Mouse (Mus musculus) kidney, embryonic 15.5 days (tissue): ENCODE data around the gene Itfg1. TPM values are rescaled to one million over a fixed set of nuclear protein-coding genes. Genes with fewer than 3 reads are reported as not detected.
A peak's percentile ranks its signal among the peaks of the same experiment; 100 is the strongest.
"Not testable (repeated sequence)": the region's sequence is repeated elsewhere in the genome, so short reads cannot be mapped to it uniquely, and the experiment has no call there.

Experiments used
- ATAC-seq: fragments of 200-750 bp; cut with Nextera tagmentation; replicated peaks from 2 replicates; pipeline ENCODE4 v1.8.0; 2017; ENCODE audit warnings: moderate TSS enrichment; ENCODE audit not compliant: low FRiP score
- H3K27ac ChIP-seq: fragments of 300-500 bp; sonication (generic); 2 replicates; pipeline ENCODE4 v1.5.1; 2015; ENCODE audit warnings: mild to moderate bottlenecking, inconsistent platforms
- H3K27me3 ChIP-seq: fragments of 300-500 bp; sonication (generic); 2 replicates; pipeline ENCODE4 v1.6.1; 2015; ENCODE audit warnings: inconsistent platforms
- H3K36me3 ChIP-seq: fragments of 300-500 bp; sonication (generic); 2 replicates; pipeline ENCODE4 v1.6.1; 2015; ENCODE audit warnings: inconsistent platforms
- H3K4me1 ChIP-seq: fragments of 300-500 bp; sonication (generic); 2 replicates; pipeline ENCODE4 v1.6.1; 2015; ENCODE audit warnings: inconsistent platforms
- H3K4me2 ChIP-seq: fragments of 300-500 bp; sonication (generic); 2 replicates; pipeline ENCODE4 v1.6.1; 2015; ENCODE audit warnings: moderate library complexity, mild to moderate bottlenecking, inconsistent platforms
- H3K4me3 ChIP-seq: fragments of 300-500 bp; sonication (generic); replicated peaks from 2 replicates; pipeline ENCODE4 v1.5.1; 2015; ENCODE audit warnings: mild to moderate bottlenecking, inconsistent platforms
- H3K9ac ChIP-seq: fragments of 300-500 bp; sonication (generic); 2 replicates; pipeline ENCODE4 v1.6.1; 2015; ENCODE audit warnings: mild to moderate bottlenecking, inconsistent platforms
- H3K9me3 ChIP-seq: fragments of 300-500 bp; sonication (generic); replicated peaks from 2 replicates; pipeline ENCODE4 v1.6.1; 2016; ENCODE audit warnings: inconsistent platforms
- WGBS: fragments of 180-500 bp; shearing (Covaris S2); methylation state at CpG from one replicate; pipeline ENCODE4 v1.1.7; 2015; ENCODE audit warnings: mixed read lengths; 5-methylcytosine and 5-hydroxymethylcytosine counted together
- polyA plus RNA-seq: library from polyadenylated mRNA; unstranded; fragments of >200 nt; fragmentation: Nextera tagmentation; extraction: Ambion mirVana; gene quantifications from 2 replicates; pipeline ENCODE4 v1.2.1, GENCODE M21; 2015

Itfg1 gene
- polyA plus RNA-seq, 1 experiment from 2014 or later: 80.3 TPM

GRCm38 (mm10) chr8:85839916-85840656 lies 635 bp downstream of the Itfg1 start:
- WGBS: under 1% methylated on average over 21 of the region's 21 CpGs
- no peaks in the 10 kb centered on the region for H3K9me3 ChIP-seq
- H3K4me1 ChIP-seq: peaks cover 11% of the 10 kb centered on the region
- H3K27me3 ChIP-seq: no peaks in the 10 kb centered on the region
- peak overlapping the region; percentile 89 for H3K9ac ChIP-seq
- no peak for ATAC-seq
- peak overlapping the region; percentile 97 for H3K27ac ChIP-seq
- H3K36me3 ChIP-seq: peaks cover 24% of the 10 kb centered on the region
- H3K4me2 ChIP-seq: peak overlapping the region; percentile 77
- H3K4me3 ChIP-seq: peak overlapping the region; percentile 92

DNA sequence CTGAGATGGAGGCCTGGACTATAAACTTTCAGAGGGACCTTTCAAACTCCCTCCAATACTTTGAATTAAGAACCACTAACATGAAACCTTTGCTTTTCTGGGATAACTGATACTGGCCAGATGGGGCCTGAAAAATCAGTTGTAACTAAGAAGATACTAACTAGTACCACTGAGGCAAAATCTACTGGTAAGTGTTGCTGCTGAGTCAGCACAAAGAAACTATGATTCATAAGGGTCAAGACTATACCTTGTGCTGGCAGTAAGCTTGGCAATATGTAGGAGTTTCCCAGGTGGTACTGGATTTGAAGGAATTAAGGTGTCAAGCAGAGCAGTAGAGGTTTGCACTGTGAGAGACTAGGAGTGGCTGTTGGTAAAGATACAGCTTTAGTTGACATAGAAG lies 27.1 kb downstream of the Itfg1 start:
- ATAC-seq: no peak
- no peak overlapping the region for H3K4me3 ChIP-seq

DNA sequence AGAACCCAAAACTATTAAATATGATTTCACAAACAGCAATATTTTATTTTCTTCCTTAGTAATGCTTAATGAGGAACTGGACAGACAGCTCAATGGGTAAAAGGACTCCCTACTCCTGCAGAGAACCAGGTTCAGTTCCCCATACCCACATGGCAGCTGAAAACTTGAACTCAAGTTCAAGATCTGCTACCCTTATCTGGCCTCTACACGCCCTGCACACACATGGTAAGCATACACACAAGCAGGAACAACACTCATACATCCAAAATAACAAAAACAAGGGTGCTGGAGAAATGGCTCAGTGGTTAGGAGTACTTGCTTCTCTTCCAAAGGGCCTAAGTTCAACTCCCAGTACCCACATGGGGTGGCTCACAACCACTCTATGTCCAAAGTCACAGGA lies 39.3 kb downstream of the Itfg1 start:
- ATAC-seq: no peak
- Histone ChIP-seq H3K4me1 (no peaks in the 10 kb centered on the region), H3K27me3 (no peaks in the 10 kb centered on the region), H3K9ac (no peak overlapping the region), H3K4me2 (no peak overlapping the region), H3K36me3 (peaks cover 19% of the 10 kb centered on the region), H3K27ac (no peak overlapping the region), H3K4me3 (no peak overlapping the region), H3K9me3 (no peaks in the 10 kb centered on the region)
- 95% methylated on average over 1 of the region's 1 CpGs for WGBS

More for the DNA sequence above, 27.1 kb downstream of the Itfg1 start:
- Histone ChIP-seq H3K4me2 (no peak overlapping the region), H3K36me3 (peaks cover 21% of the 10 kb centered on the region), H3K27ac (no peak overlapping the region), H3K9ac (no peak overlapping the region), H3K4me1 (no peaks in the 10 kb centered on the region), H3K9me3 (no peaks in the 10 kb centered on the region), H3K27me3 (no peaks in the 10 kb centered on the region)

DNA sequence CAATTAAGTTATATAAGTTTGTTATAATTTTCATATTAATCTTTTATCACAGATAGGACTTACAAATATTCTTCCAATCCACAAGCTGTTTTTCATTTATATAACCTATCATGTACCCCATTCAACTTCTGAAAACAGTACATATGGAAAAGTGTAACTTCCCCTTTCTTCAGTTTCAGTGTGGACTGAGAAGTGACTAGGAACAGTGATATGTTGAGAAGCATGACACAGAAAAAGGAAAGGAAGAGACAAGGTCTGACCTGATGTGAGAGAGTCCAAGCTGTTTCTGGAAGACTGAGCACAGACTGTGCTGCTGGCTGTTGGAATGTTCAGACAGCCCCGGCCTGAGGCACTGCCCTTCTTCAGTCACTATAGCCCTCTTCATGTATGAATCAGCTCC lies 40.6 kb downstream of the Itfg1 start:
- H3K27ac ChIP-seq: no peak overlapping the region
- H3K4me3 ChIP-seq: no peak overlapping the region
- no peaks in the 10 kb centered on the region for H3K27me3 ChIP-seq
- peaks cover 19% of the 10 kb centered on the region for H3K36me3 ChIP-seq
- H3K9ac ChIP-seq: no peak overlapping the region
- no peaks in the 10 kb centered on the region for H3K4me1 ChIP-seq
- no peak overlapping the region for H3K4me2 ChIP-seq
- WGBS: 96% methylated on average over 1 of the region's 1 CpGs
- no peaks in the 10 kb centered on the region for H3K9me3 ChIP-seq
- no peak for ATAC-seq

- not testable (repeated sequence) for H3K27ac ChIP-seq, H3K4me1 ChIP-seq, H3K9ac ChIP-seq, H3K27me3 ChIP-seq, ATAC-seq, H3K9me3 ChIP-seq, H3K4me3 ChIP-seq, H3K4me2 ChIP-seq
- 72% methylated on average over 1 of the region's 1 CpGs for WGBS
- peaks cover 29% of the 10 kb centered on the region for H3K36me3 ChIP-seq
These were observed 44.3 kb downstream of the Itfg1 start for GRCm38 (mm10) chr8:85796392-85796791.

- no peak overlapping the region for H3K4me3 ChIP-seq
- H3K27me3 ChIP-seq: no peaks in the 10 kb centered on the region
- no peak overlapping the region for H3K4me2 ChIP-seq
- ATAC-seq: no peak
- peaks cover 10% of the 10 kb centered on the region for H3K36me3 ChIP-seq
- no peaks in the 10 kb centered on the region for H3K4me1 ChIP-seq
- H3K9ac ChIP-seq: no peak overlapping the region
- 93% methylated on average over 3 of the region's 3 CpGs for WGBS
- no peaks in the 10 kb centered on the region for H3K9me3 ChIP-seq
- no peak overlapping the region for H3K27ac ChIP-seq
These were observed 52.4 kb downstream of the Itfg1 start for GRCm38 (mm10) chr8:85788341-85788740.

- Histone ChIP-seq H3K4me2 (no peak overlapping the region), H3K36me3 (peaks cover 6% of the 10 kb centered on the region), H3K4me3 (no peak overlapping the region), H3K9ac (no peak overlapping the region), H3K27ac (no peak overlapping the region), H3K9me3 (no peaks in the 10 kb centered on the region), H3K27me3 (no peaks in the 10 kb centered on the region), H3K4me1 (no peaks in the 10 kb centered on the region)
- 100% methylated on average over 2 of the region's 4 CpGs for WGBS
- ATAC-seq: no peak
These were observed 52.8 kb downstream of the Itfg1 start for GRCm38 (mm10) chr8:85787909-85788308.

DNA sequence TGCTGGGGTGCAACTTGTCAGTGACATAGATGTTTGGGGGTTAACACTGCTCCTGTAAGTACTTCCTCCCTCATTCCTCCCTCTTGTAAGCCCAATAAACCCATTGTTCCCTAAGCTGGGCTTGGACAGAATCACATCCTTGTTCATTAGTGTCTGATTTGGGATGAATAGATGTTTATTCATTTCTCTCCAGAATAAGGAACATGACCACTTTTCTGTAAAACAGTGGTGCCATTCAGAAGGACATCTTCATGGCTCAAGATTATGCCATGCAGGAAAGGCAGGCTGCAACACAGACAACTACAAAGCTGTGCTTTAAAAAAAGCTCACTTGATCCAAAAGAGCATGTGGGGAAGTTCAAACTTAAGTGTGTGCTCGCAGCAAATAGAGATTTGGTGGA lies 55.2 kb downstream of the Itfg1 start:
- Histone ChIP-seq H3K4me3 (no peak overlapping the region), H3K27ac (no peak overlapping the region), H3K27me3 (no peaks in the 10 kb centered on the region), H3K9me3 (no peaks in the 10 kb centered on the region), H3K4me2 (no peak overlapping the region), H3K4me1 (no peaks in the 10 kb centered on the region), H3K36me3 (no peaks in the 10 kb centered on the region), H3K9ac (no peak overlapping the region)
- 74% methylated on average over 1 of the region's 1 CpGs for WGBS
- ATAC-seq: no peak

DNA sequence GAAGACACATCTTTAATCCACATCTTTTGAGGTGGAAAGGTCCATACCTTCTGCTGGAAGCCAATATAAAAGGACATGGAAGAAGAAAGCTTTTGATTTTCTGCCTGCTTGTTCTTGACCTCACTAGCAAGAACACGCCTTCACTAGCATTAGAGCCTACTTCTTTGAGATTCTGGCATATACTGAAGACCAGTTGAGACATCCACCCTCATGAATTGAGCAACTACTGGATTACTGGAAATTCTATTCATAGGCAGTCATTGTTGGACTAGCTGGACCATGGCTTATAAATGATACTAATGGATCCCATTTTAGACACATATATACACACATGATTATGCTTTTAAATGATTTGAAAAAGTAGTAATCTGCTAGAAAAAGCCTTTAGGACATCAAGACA lies 56.9 kb downstream of the Itfg1 start:
- ATAC-seq: no peak
- WGBS: 92% methylated on average over 1 of the region's 1 CpGs

GRCm38 (mm10) chr8:85780091-85780490 lies 60.6 kb downstream of the Itfg1 start:
- no peak overlapping the region for H3K4me2 ChIP-seq
- no peak for ATAC-seq
- H3K36me3 ChIP-seq: peaks cover 4% of the 10 kb centered on the region; the same call in 1 of the 2 replicates
- H3K4me3 ChIP-seq: no peak overlapping the region
- 90% methylated on average over 3 of the region's 3 CpGs for WGBS
- no peak overlapping the region for H3K9ac ChIP-seq
- no peaks in the 10 kb centered on the region for H3K4me1 ChIP-seq
- no peaks in the 10 kb centered on the region for H3K9me3 ChIP-seq
- H3K27ac ChIP-seq: no peak overlapping the region
- H3K27me3 ChIP-seq: no peaks in the 10 kb centered on the region

More for the DNA sequence above, 56.9 kb downstream of the Itfg1 start:
- no peaks in the 10 kb centered on the region for H3K4me1 ChIP-seq
- no peaks in the 10 kb centered on the region for H3K27me3 ChIP-seq
- H3K9me3 ChIP-seq: no peaks in the 10 kb centered on the region
- H3K36me3 ChIP-seq: peaks cover 2% of the 10 kb centered on the region; the same call in 1 of the 2 replicates
- H3K27ac ChIP-seq: no peak overlapping the region
- no peak overlapping the region for H3K9ac ChIP-seq
- H3K4me3 ChIP-seq: no peak overlapping the region
- H3K4me2 ChIP-seq: no peak overlapping the region

DNA sequence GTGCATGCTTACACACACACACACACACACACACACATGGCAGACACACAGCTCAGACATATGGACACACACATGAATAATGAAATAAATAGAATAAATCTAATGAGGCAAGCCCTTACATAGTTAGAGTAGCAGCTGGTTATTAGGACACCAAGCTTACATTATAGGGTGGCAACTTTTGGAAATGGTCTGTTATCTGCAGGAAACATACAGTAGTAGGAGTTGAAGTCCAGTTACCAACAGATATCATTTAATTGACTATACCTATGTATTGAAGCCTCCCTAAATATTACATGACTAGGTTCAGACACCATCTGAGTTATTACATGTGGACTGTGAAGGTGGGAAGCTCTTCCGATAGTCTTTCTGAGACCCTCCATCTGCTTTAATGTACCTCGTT lies 95.7 kb downstream of the Itfg1 start:
- no peaks in the 10 kb centered on the region for H3K4me1 ChIP-seq
- H3K9me3 ChIP-seq: no peaks in the 10 kb centered on the region
- H3K4me2 ChIP-seq: no peak overlapping the region
- 93% methylated on average over 2 of the region's 2 CpGs for WGBS
- ATAC-seq: no peak
- H3K4me3 ChIP-seq: no peak overlapping the region
- no peak overlapping the region for H3K9ac ChIP-seq
- H3K27ac ChIP-seq: no peak overlapping the region
- H3K27me3 ChIP-seq: no peaks in the 10 kb centered on the region
- H3K36me3 ChIP-seq: 0 out of 2 replicates have a peak, but pooled peaks cover 4% of the 10 kb centered on the region

DNA sequence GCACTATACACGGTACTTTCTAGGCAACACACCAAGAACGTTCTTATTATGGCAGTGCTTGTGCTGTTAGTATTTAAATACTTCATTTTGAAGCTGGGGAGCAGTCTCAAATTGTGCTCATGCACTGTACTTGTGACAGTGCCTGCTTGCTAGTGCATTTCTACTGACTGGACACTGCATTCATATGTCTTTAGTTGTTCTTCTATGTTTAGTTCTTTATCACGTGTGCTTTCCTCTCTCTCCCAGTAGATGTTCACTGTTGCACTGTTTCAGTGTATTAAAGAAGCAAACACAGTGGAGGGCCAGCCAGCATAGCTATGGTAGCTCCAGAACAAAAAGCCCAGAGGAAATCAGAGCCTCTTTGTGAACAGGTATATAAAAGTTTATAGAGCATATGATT lies 110.2 kb downstream of the Itfg1 start:
- Histone ChIP-seq H3K27ac (no peak overlapping the region), H3K4me2 (no peak overlapping the region), H3K4me3 (no peak overlapping the region), H3K27me3 (no peaks in the 10 kb centered on the region), H3K4me1 (no peaks in the 10 kb centered on the region), H3K9ac (no peak overlapping the region), H3K36me3 (peaks cover 30% of the 10 kb centered on the region), H3K9me3 (no peaks in the 10 kb centered on the region)
- 93% methylated on average over 3 of the region's 3 CpGs for WGBS
- ATAC-seq: no peak

DNA sequence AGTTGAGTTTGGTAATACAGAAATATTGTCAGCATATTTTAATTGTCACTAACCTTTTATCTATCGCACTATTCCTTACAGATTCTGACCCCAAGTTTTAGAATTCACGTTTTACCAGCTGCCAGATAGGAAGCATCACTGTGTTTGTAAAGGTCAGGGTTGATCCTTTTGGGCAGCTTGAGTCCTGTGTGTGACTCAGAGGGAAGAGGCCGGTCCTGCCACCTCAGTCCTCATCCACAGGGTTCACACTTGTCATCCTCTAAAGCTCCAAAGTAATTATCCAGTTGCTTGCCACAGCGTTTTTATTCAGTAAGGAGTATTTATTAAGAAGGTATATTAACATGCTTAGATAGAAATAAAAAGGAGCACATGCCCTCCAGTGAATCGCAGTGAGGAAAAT lies 123.5 kb downstream of the Itfg1 start:
- H3K27ac ChIP-seq: no peak overlapping the region
- no peak overlapping the region for H3K4me2 ChIP-seq
- peaks cover 15% of the 10 kb centered on the region for H3K36me3 ChIP-seq
- no peaks in the 10 kb centered on the region for H3K27me3 ChIP-seq
- no peaks in the 10 kb centered on the region for H3K4me1 ChIP-seq
- no peak overlapping the region for H3K4me3 ChIP-seq
- no peaks in the 10 kb centered on the region for H3K9me3 ChIP-seq
- no peak for ATAC-seq
- no peak overlapping the region for H3K9ac ChIP-seq
- 82% methylated on average over 5 of the region's 5 CpGs for WGBS
